Mouse (Mus musculus): ENCODE measurements around the gene Adam15.

The Adam15 gene

GRCm38 (mm10) chr3:89299499-89299898, 50.3 kb downstream of the Adam15 start:
- no peak for DNase-seq (ENCODE audit: low read depth, low spot score)

- DNase-seq (ENCODE audit: low read depth, low spot score), result no peak
Observed at GRCm38 (mm10) chr3:89298908-89299307, 50.9 kb downstream of the Adam15 start.

- DNase-seq (ENCODE audit: low read depth, low spot score), result no peak
Observed at GRCm38 (mm10) chr3:89296761-89297396, 52.9 kb downstream of the Adam15 start.

- DNase-seq (ENCODE audit: low read depth, low spot score), result no peak
Observed at GRCm38 (mm10) chr3:89295685-89296230, 54.0 kb downstream of the Adam15 start.

DNA sequence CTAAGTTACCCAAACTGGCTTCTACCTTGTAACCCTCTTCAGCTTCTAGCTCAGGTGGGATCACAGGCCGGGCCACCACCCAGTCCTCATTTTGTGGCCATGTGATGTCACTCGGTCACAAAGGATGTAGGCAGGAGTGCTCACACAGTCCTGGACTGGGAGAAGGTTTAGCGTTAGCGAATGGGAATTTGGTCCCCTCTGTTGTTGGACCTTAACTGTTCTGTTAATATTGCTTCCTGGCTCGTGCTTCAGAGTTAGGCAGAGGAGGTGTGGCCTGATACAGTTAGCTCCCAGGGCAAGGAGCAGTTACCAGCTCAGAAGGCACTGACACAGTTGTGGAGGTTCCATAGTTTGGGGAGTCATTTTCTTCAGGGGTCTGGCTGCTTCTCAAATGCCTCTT, 55.6 kb downstream of the Adam15 start:
- no peak for DNase-seq (ENCODE audit: low read depth, low spot score)

- no peak for DNase-seq (ENCODE audit: low read depth, low spot score)
Observed at GRCm38 (mm10) chr3:89293247-89293918, 56.4 kb downstream of the Adam15 start.

DNA sequence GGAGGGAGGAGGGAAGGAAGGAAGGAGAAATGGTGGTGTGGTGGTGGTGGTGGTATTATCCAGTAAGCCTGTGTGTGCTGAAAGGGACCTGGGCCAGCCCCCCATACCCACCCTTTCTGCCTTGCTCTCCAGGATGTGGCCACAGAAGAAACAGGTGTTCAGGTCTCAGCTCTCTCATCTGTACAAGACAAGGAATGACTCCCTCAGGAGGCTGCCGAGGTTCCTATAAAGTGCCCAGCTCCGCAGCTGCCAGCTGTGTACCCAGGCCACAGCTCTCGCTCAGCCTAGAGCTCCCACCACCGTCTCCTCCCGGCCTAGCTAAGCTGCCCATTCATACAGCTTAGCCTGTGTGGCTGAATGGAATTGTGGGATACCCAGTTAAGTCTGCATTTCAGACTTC, 57.5 kb downstream of the Adam15 start:
- no peak for DNase-seq (ENCODE audit: low read depth, low spot score)

DNA sequence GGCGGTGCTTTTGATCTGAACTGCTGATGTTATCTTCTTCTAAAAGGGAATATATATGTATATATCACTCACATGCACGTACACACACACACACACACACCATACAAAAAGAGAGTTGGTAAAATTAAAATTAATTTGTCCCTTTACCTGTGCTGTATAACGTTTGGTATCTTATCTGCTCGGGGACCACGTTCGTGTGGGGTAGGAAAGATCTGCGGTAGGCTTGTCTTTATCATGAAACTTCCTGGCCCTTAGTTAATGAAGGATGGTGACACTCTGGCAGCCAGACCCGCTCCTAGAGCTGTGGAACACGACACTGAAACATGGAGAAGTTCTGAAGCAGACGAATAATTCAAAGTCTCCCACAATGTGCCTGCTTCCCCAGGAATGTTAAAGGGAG, 57.9 kb downstream of the Adam15 start:
- no peak for DNase-seq (ENCODE audit: low read depth, low spot score)
